ENCODE assay signal across 20 mouse cellular contexts in genomic region chr3:114570978-114571377, GRCm38 (mm10).
"Had no signal": no experiment of that assay in that cellular context is flagged by ENCODE, and none has a peak within 500 bp of the region (broad histone marks: within the 10 kb centered on the region; RNA-seq: fewer than 3 reads in every experiment).

No protein-coding gene starts in this region.

- ATAC-seq: intestine, postnatal 0 days had no signal

- H3K27ac ChIP-seq: kidney, postnatal 0 days; left cerebral cortex, adult 2 months; limb, embryonic 12.5 days; limb, embryonic 15.5 days; liver, embryonic 15.5 days; stomach, embryonic 15.5 days had no signal

- H3K27me3 ChIP-seq: limb, embryonic 12.5 days; limb, embryonic 15.5 days; liver, embryonic 15.5 days; stomach, embryonic 15.5 days had no signal

- H3K4me3 ChIP-seq: left cerebral cortex, adult 2 months; limb, embryonic 12.5 days; limb, embryonic 15.5 days; liver, embryonic 15.5 days; stomach, embryonic 15.5 days had no signal

- DNase-seq: kidney, adult 2 months; kidney, postnatal 36 days; layer of hippocampus, postnatal 36 days; left cerebral cortex, postnatal 4 days; lung, embryonic 14.5 days; lung, postnatal 10 days; lung, postnatal 4 days; midbrain, embryonic 14.5 days; right cerebral cortex, adult 18-20 months; right cerebral cortex, postnatal 14 days; right cerebral cortex, postnatal 4 days; thymus, postnatal 25 days had no signal

- H3K4me2 ChIP-seq: limb, embryonic 12.5 days; limb, embryonic 15.5 days; liver, embryonic 15.5 days; lung, embryonic 14.5 days; midbrain, embryonic 11.5 days; stomach, embryonic 15.5 days had no signal

- H3K4me1 ChIP-seq: limb, embryonic 12.5 days; limb, embryonic 15.5 days; liver, embryonic 15.5 days; stomach, embryonic 15.5 days had no signal

- H3K36me3 ChIP-seq: limb, embryonic 12.5 days; limb, embryonic 15.5 days; liver, embryonic 15.5 days; stomach, embryonic 15.5 days had no signal

- H3K9ac ChIP-seq: limb, embryonic 12.5 days; limb, embryonic 15.5 days; liver, embryonic 15.5 days; lung, embryonic 14.5 days; stomach, embryonic 15.5 days had no signal

- H3K9me3 ChIP-seq: limb, embryonic 12.5 days; limb, embryonic 15.5 days; liver, embryonic 15.5 days; stomach, embryonic 15.5 days had no signal
